Mouse (Mus musculus) C3H10T1/2 (cell line): ENCODE data around the gene Atox1. TPM values are rescaled to one million over a fixed set of nuclear protein-coding genes. Genes with fewer than 3 reads are reported as not detected.

Experiments
- polyA plus RNA-seq, 2 experiments: library from polyadenylated mRNA; unstranded; fragments of >200 nt; fragmentation: generic; extraction: Trizol; gene quantifications; one replicate each; pipeline ENCODE4 v1.2.1; 2012; ENCODE audit warnings: missing spikeins in 2 of 2

Atox1 gene
- polyA plus RNA-seq = 1,000 to 10,000 TPM in 1 of 2 experiments, 100 to 1,000 TPM in 1; 787 to 1,003 TPM

DNA sequence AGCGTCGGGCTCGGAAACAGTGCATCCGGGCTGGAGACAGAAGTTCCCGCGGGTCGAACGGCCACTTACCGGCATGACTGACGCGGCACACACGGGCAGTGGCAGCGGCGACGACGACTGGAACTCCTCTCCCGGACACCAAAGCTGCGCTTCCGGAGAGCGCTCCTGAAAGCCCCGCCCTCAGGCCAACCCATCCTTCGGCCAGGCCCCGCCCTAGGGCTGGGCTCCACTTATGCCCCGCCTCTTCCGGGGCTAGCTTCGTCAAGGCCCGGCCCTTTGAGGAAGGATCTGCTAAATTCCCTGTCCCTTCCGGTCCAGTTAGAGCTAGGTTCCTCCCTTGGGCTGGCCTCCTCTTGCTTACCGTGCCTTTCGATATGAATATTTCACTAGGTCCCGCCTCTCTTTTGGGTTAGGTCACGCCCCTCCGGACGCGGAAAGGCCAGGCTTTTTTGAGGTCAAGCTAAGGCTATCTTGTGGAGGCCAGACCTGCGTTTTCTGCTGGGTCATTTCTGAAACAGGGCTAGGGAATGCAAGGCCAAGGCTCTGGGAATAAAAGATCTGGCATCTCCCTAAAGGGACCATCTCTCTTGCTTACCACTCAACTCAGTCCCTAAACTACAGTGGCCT is at the start of gene Atox1:
Gene Atox1, minus strand, starts transcription at position 221 of the 627 bp plus-strand sequence.

GRCm38 (mm10) chr11:55469048-55469843 is 8.2 kb upstream of the Atox1 start, which contains the start of gene G3bp1:
Gene G3bp1, plus strand, starts transcription at chr11:55469685.

DNA sequence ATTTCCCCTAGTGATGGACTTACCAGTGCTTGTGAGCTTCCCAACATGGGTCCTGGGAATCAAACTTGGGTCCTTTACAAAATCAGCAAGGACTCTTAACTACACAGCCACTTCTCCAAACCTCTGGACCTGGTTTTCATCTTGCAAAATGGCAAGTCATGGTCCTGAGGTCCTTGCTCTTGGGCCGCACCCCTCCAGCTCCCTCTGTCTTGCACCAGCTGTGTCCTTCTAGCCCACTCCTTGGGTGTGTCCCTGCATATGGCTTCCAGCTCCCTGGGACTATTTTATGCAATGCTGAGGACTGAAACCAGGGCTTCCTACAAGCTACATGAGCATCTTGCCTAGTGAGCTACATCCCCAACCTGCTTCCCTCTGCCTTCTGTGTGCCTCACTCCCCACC is 38.1 kb downstream of the Atox1 start, which contains the start of gene Sparc:
Gene Sparc, minus strand, starts transcription at position 206 of the 400 bp plus-strand sequence.

Other genes with a start within 250 kb of the Atox1 start
- gene Fat2, start 124.7 kb downstream of the Atox1 start, polyA plus RNA-seq = under 1 TPM in 1 of 2 experiments, not detected in 1; 0.01 TPM
- gene Sparc, start 38.1 kb downstream of the Atox1 start, polyA plus RNA-seq = 1,000 to 10,000 TPM in 1 of 2 experiments, 100 to 1,000 TPM in 1; 753 to 3,006 TPM
- gene G3bp1, start 8.4 kb upstream of the Atox1 start, polyA plus RNA-seq = 10 to 100 TPM; 39.2 to 42.9 TPM
- gene Glra1, start 147.0 kb upstream of the Atox1 start, polyA plus RNA-seq = not detected